Mouse (Mus musculus): ENCODE measurements at regions not wholly inside any gene's neighbourhood (a gene's known extent, or its start where the extent isn't known, plus 50 kb on each side); places are given as distances from the start of the nearest gene placed in this dataset.

DNA sequence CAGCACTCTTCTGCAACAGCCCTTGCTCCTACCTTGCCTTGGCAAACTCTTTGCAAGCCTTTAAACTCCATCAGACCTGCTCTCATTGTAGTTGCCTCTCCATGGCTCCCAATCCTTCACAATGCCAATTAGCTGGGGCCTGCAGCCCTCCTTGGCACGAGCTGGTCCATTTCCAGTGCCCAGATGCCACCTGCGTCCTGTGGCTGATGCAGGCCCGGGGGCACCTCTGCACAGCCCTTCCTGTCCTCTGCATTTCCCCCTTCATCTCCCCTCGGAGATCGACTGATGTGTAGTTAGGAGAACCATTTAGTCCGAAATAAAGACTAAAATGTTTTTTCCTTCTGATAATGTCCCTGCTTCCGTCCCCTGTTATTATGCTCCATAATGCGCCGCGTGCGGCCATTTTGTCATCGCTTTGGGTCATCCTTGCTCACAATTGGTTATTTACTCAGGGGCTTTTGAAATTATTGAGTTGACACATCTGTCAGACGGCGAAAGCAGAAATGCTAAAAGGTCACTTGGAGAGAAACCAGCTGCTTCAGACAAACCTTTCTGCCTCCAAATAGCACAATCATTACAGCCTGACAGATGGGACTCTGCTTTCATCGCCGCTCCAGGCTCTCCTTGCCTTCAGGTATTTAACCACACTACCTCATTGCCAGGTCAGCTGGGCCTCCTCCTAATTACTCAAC is 250.0 kb upstream of the Fam92a start:
- TF ChIP-seq CTCF (IDR thresholded peaks at IDR 0.05; ENCODE audit: borderline replicate concordance, insufficient read depth, low read length) (no peak), POLR2A (IDR thresholded peaks at IDR 0.05; ENCODE audit: low read depth, low read length) (no peak)

Measured in embryonic fibroblast, embryonic 13.5 days (primary cell).